Mouse (Mus musculus) kidney, postnatal 36 days (tissue): Measurements from ENCODE around the gene Ftsj1.

Experiments
- DNase-seq, 2 experiments: peaks; one replicate each; pipeline ENCODE4 v3.0.0; 2021 to 2022; ENCODE audit warnings: mixed read lengths in 2 of 2

Ftsj1 gene

GRCm38 (mm10) chrX:8217383-8217782 is 34.8 kb downstream of the Ftsj1 start:
- no peak for DNase-seq

- no peak for DNase-seq
Measured at GRCm38 (mm10) chrX:8211490-8212207, 40.6 kb downstream of the Ftsj1 start.

- DNase-seq = no peak
Measured at GRCm38 (mm10) chrX:8209720-8210119, 42.5 kb downstream of the Ftsj1 start.

GRCm38 (mm10) chrX:8207224-8207623 is 45.0 kb downstream of the Ftsj1 start:
- DNase-seq = no peak

- no peak for DNase-seq
Measured at GRCm38 (mm10) chrX:8206694-8207197, 45.5 kb downstream of the Ftsj1 start.

- DNase-seq = peak; percentile 88 to 91
Measured at GRCm38 (mm10) chrX:8206015-8206693, 46.1 kb downstream of the Ftsj1 start, which contains the start of gene Porcn. Gene Porcn (minus strand): TSS chrX:8206525.

- DNase-seq = no peak
Measured at GRCm38 (mm10) chrX:8205551-8205950, 46.7 kb downstream of the Ftsj1 start.

GRCm38 (mm10) chrX:8205088-8205487 is 47.1 kb downstream of the Ftsj1 start:
- DNase-seq = no peak

- DNase-seq = no peak
Measured at GRCm38 (mm10) chrX:8204076-8204475, 48.1 kb downstream of the Ftsj1 start.

GRCm38 (mm10) chrX:8203105-8203504 is 49.1 kb downstream of the Ftsj1 start:
- DNase-seq = no peak

GRCm38 (mm10) chrX:8193419-8193723 is 58.8 kb downstream of the Ftsj1 start, which contains the start of gene Ebp:
Gene Ebp (minus strand): TSS chrX:8193512.
- peak in 1 of 2 experiments; percentile 15 for DNase-seq

GRCm38 (mm10) chrX:8192640-8193418 is 59.4 kb downstream of the Ftsj1 start:
- peak; percentile 83 to 86 for DNase-seq

GRCm38 (mm10) chrX:8192126-8192639 is 60.0 kb downstream of the Ftsj1 start:
- peak in 1 of 2 experiments; percentile 7 for DNase-seq
